Mouse (Mus musculus) intestine, postnatal 0 days (tissue): ENCODE results near the gene Dock1. TPM values are rescaled to one million over a fixed set of nuclear protein-coding genes. Genes with fewer than 3 reads are reported as not detected.

ENCODE experiments used
- ATAC-seq: fragments of 200-750 bp; cut with Nextera tagmentation; 2 replicates; pipeline ENCODE4 v1.8.0; 2017; ENCODE audit warnings: mild to moderate bottlenecking, moderate TSS enrichment, moderate library complexity
- H3K27ac ChIP-seq: fragments of 300-500 bp; sonication (generic); 2 replicates; pipeline ENCODE4 v1.5.1; 2014; ENCODE audit warnings: mild to moderate bottlenecking, low read depth, low read length, moderate library complexity
- H3K27me3 ChIP-seq: fragments of 300-500 bp; sonication (generic); replicated peaks from 2 replicates; pipeline ENCODE4 v1.6.1; 2014; ENCODE audit warnings: low read length, mixed read lengths; ENCODE audit not compliant: control insufficient read depth, insufficient read depth
- H3K36me3 ChIP-seq: fragments of 300-500 bp; sonication (generic); 2 replicates; pipeline ENCODE4 v1.6.1; 2014; ENCODE audit warnings: mild to moderate bottlenecking, moderate library complexity; ENCODE audit not compliant: control insufficient read depth, insufficient read depth
- H3K4me1 ChIP-seq: fragments of 300-500 bp; sonication (generic); replicated peaks from 2 replicates; pipeline ENCODE4 v1.6.1; 2014; ENCODE audit warnings: antibody characterized with exemption, low read length, mixed read lengths; ENCODE audit not compliant: control insufficient read depth, insufficient read depth
- H3K4me2 ChIP-seq: fragments of 300-500 bp; sonication (generic); replicated peaks from 2 replicates; pipeline ENCODE4 v1.6.1; 2014; ENCODE audit warnings: low read depth, mild to moderate bottlenecking, moderate library complexity
- H3K4me3 ChIP-seq: fragments of 300-500 bp; sonication (generic); 2 replicates; pipeline ENCODE4 v1.5.1; 2014; ENCODE audit warnings: low read depth, low read length
- H3K9ac ChIP-seq: fragments of 300-500 bp; sonication (generic); 2 replicates; pipeline ENCODE4 v1.6.1; 2014; ENCODE audit warnings: mild to moderate bottlenecking, low read depth, low read length
- H3K9me3 ChIP-seq: fragments of 300-500 bp; sonication (generic); 2 replicates; pipeline ENCODE4 v1.6.1; 2016; ENCODE audit warnings: mixed run types; ENCODE audit not compliant: control insufficient read depth
- CTCF ChIP-seq: sonication (generic); IDR thresholded peaks from 2 replicates; pipeline ENCODE4 v1.5.1; 2016; ENCODE audit warnings: low read depth, mild to moderate bottlenecking, control low read depth, antibody characterized with exemption, moderate library complexity
- WGBS: fragments of 180-500 bp; shearing (Covaris S2); extraction: QIAGEN DNeasy Blood & Tissue Kit; methylation state at CpG from one replicate; pipeline ENCODE4 v1.1.7; 2014; 5-methylcytosine and 5-hydroxymethylcytosine counted together
- polyA plus RNA-seq: library from polyadenylated mRNA; unstranded; fragments of >200 nt; fragmentation: Nextera tagmentation; extraction: Ambion mirVana; gene quantifications from 2 replicates; pipeline ENCODE4 v1.2.1, GENCODE M21; 2015

Gene Dock1
- polyA plus RNA-seq, 1 experiment from 2014 or later = 8.7 TPM

DNA sequence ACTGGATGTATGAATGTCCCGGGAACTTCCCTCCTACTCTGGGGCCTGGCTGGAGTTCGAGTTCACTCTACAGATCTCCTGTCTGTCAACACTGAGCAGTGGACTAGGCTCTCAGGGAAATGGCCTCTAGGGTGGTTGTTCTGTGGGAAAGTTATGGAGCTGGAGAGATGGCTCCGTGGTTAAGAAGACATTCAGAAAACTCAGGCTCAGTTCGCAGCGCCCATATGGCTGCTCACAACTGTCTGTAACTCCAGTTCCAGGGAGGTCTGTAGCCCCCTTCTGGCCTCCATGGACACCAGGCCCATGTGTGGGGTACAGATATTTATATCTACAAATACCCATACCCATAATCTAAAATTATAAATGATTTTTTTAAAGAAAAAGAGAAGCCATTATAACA is 148.0 kb downstream of the Dock1 start:
- Histone ChIP-seq H3K9me3 (no peaks in the 10 kb centered on the region), H3K27ac (no peak overlapping the region), H3K9ac (no peak overlapping the region), H3K27me3 (no peaks in the 10 kb centered on the region), H3K4me1 (no peaks in the 10 kb centered on the region), H3K4me2 (no peak overlapping the region), H3K36me3 (peaks cover 22% of the 10 kb centered on the region; the same call in 1 of the 2 replicates), H3K4me3 (no peak overlapping the region)
- TF ChIP-seq CTCF = no peak
- whole genome bisulfite sequencing = 96% methylated on average over 5 of the region's 5 CpGs
- ATAC-seq = no peak

DNA sequence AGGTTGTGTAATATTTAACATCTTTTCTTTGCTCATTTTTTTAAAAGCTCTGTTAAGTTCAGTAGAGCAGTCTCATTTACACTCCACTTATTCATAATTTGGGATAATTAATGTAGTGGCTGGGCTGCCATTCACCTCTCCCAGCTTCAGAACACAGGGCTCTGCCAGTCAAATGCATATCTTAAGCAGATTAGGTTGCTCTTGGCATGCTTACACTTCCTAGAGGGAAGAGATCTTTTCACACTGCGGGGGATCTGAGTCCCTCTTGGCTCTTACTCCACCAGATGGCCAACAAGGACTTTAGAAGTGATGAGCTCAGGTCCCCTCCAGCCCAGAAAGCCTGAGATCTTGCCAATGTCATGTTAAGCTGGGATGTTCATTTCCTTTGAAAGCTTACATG is 150.8 kb downstream of the Dock1 start:
- Histone ChIP-seq H3K4me3 (no peak overlapping the region), H3K9ac (no peak overlapping the region), H3K4me1 (no peaks in the 10 kb centered on the region), H3K27me3 (no peaks in the 10 kb centered on the region), H3K9me3 (no peaks in the 10 kb centered on the region), H3K4me2 (no peak overlapping the region), H3K27ac (no peak overlapping the region), H3K36me3 (peaks cover 18% of the 10 kb centered on the region; the same call in 1 of the 2 replicates)
- ATAC-seq = no peak
- TF ChIP-seq CTCF = no peak
- 43% methylated on average over 1 of the region's 1 CpGs for WGBS

DNA sequence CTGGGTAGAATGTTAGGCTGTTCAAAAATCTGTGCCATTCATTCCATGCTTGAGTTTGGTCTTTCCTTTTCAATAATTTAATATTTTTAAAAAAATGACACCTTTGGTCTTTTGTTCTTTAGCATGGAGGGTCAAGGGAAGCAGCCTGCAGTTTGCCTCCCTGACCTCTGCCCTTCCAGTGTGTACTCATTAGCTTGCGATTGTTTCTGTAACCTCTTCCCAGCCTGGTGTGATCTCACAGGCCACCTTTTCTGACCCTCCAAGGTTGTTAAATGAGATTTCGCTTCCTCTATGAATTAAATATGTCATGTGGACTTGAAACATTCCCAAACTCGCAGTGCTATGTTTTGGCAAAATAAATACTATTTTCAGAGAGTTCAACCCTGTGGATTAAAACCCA is 151.6 kb downstream of the Dock1 start:
- no peak for ATAC-seq
- Histone ChIP-seq H3K27me3 (no peaks in the 10 kb centered on the region), H3K9me3 (no peaks in the 10 kb centered on the region), H3K36me3 (peaks cover 13% of the 10 kb centered on the region; the same call in 1 of the 2 replicates), H3K4me2 (no peak overlapping the region), H3K9ac (no peak overlapping the region), H3K27ac (no peak overlapping the region), H3K4me1 (no peaks in the 10 kb centered on the region), H3K4me3 (no peak overlapping the region)
- no peak for TF ChIP-seq CTCF
- WGBS = 67% methylated on average over 3 of the region's 3 CpGs

DNA sequence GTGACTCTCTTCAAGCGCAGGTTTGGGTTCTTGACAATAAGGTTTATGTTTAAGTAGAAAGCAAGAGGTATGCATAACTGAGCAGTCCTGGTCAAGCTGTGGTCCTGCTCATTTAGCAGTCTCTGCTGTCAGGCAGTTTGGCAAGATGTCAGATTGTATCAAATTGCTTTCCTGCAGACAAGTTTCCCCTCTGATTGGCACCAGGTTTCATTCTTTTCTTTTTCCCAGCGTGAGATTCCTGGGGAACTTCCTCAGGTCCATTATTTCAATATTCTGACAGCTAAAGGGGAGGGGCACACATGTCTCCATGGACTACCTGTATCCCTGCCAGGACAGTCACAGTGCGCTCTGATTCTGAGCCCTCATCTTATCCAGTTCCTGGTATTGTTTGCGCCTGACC is 153.4 kb downstream of the Dock1 start:
- Histone ChIP-seq H3K27ac (no peak overlapping the region), H3K9ac (no peak overlapping the region), H3K4me1 (no peaks in the 10 kb centered on the region), H3K4me2 (no peak overlapping the region), H3K9me3 (no peaks in the 10 kb centered on the region), H3K27me3 (no peaks in the 10 kb centered on the region), H3K36me3 (no peaks in the 10 kb centered on the region; the same call in 1 of the 2 replicates), H3K4me3 (no peak overlapping the region)
- WGBS = 75% methylated on average over 4 of the region's 4 CpGs
- ATAC-seq = no peak
- no peak for TF ChIP-seq CTCF

DNA sequence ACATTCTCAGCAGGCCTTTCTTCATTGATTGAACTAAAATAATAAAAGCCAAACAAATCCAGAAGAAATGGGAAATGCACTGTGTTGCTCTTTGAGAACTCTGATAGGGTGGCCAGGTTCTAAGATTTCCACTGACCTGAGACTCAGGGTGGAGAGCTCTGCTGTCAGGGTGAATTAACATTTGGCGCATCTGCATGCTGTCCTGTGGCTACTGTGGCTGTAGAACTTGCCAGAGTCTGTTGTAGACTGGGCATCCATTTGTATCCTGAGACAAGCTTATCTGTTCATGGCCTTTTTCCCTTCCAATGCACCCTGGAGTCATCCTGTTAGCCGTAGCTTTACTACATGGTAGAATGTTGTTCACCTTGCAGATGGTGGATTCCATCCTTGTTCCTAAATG is 169.6 kb downstream of the Dock1 start:
- TF ChIP-seq CTCF = no peak
- 100% methylated on average over 2 of the region's 2 CpGs for WGBS
- ATAC-seq = no peak

DNA sequence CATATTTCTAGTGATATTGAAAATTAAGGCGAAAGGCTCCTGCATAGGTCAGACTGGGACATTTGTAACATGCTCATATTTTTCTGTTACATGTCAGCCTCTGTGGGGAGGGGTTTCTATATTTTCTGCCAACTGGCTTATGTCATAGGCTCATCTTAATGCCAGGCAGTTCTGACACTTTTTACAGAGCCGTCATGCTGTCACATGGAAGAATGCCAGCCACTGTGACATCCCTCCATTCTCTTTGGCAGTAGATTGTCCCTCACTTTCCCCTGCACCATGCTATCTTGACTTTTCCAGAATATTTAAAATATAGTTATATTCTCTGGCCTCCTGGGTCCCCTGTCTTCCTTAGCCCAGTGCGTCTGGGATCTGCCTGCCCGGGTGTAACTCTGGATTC is 172.3 kb downstream of the Dock1 start:
- no peak overlapping the region for H3K4me3 ChIP-seq
- no peak overlapping the region for H3K27ac ChIP-seq
- WGBS = 97% methylated on average over 4 of the region's 4 CpGs
- H3K36me3 ChIP-seq = no peaks in the 10 kb centered on the region
- H3K9ac ChIP-seq = no peak overlapping the region
- H3K4me2 ChIP-seq = no peak overlapping the region
- no peaks in the 10 kb centered on the region for H3K4me1 ChIP-seq
- ATAC-seq = no peak
- H3K9me3 ChIP-seq = no peaks in the 10 kb centered on the region
- TF ChIP-seq CTCF = no peak
- no peaks in the 10 kb centered on the region for H3K27me3 ChIP-seq

More for the DNA sequence above, 169.6 kb downstream of the Dock1 start:
- no peak overlapping the region for H3K9ac ChIP-seq
- H3K4me3 ChIP-seq = no peak overlapping the region
- H3K36me3 ChIP-seq = no peaks in the 10 kb centered on the region
- no peak overlapping the region for H3K27ac ChIP-seq
- no peaks in the 10 kb centered on the region for H3K27me3 ChIP-seq
- no peaks in the 10 kb centered on the region for H3K4me1 ChIP-seq
- no peaks in the 10 kb centered on the region for H3K9me3 ChIP-seq
- no peak overlapping the region for H3K4me2 ChIP-seq

DNA sequence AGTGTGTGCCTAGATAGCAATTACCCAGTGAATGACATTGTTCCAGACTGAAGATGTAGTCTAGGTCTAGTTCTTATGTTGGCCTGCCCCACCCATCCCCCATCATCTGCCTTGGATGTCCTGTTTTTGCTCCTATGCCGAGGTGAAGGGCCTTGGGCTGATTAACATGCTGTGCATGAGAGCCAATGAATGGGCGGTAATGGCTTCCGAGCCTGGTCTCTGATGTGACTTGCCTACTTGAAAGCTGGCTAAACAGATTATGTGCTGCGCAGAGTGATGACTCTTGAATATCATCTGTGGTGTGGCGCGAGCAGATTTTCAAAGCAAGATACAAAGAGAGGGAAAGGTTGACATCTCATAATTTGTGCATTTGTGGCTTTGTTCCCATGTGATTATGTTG is 191.5 kb downstream of the Dock1 start:
- H3K9me3 ChIP-seq = no peaks in the 10 kb centered on the region
- H3K36me3 ChIP-seq = peaks cover 12% of the 10 kb centered on the region; the same call in 1 of the 2 replicates
- H3K9ac ChIP-seq = no peak overlapping the region
- H3K27me3 ChIP-seq = no peaks in the 10 kb centered on the region
- TF ChIP-seq CTCF = no peak
- 94% methylated on average over 6 of the region's 6 CpGs for WGBS
- H3K4me3 ChIP-seq = no peak overlapping the region
- no peak overlapping the region for H3K4me2 ChIP-seq
- H3K4me1 ChIP-seq = no peaks in the 10 kb centered on the region
- H3K27ac ChIP-seq = no peak overlapping the region
- no peak for ATAC-seq
